Mouse (Mus musculus) limb, embryonic 14.5 days (tissue): Measurements from ENCODE around the gene Hirip3. TPM values are rescaled to one million over a fixed set of nuclear protein-coding genes. Genes with fewer than 3 reads are reported as not detected.
"Not testable (repeated sequence)": the region's sequence is repeated elsewhere in the genome, so short reads cannot be mapped to it uniquely, and the experiment has no call there.

Experiments
- ATAC-seq: fragments of 200-750 bp; cut with Nextera tagmentation; 2 replicates; pipeline ENCODE4 v1.8.0; 2017; ENCODE audit warnings: low read depth, moderate number of reproducible peaks, moderate TSS enrichment; ENCODE audit not compliant: low FRiP score
- DNase-seq: peaks from one replicate; pipeline ENCODE4 v3.0.0-alpha.2; 2015; ENCODE audit warnings: low spot score
- H3K27ac ChIP-seq: fragments of 300-500 bp; sonication (generic); replicated peaks from 2 replicates; pipeline ENCODE4 v1.5.1; 2014; ENCODE audit warnings: low read depth, mild to moderate bottlenecking, low read length, moderate library complexity, mixed read lengths
- H3K27me3 ChIP-seq: fragments of 300-500 bp; sonication (generic); 2 replicates; pipeline ENCODE4 v1.6.1; 2014; ENCODE audit warnings: low read length, mixed read lengths; ENCODE audit not compliant: control insufficient read depth, insufficient read depth
- H3K36me3 ChIP-seq: fragments of 300-500 bp; sonication (generic); 2 replicates; pipeline ENCODE4 v1.6.1; 2014; ENCODE audit warnings: mild to moderate bottlenecking, low read length, moderate library complexity, mixed read lengths; ENCODE audit not compliant: control insufficient read depth, insufficient read depth
- H3K4me1 ChIP-seq: fragments of 300-500 bp; sonication (generic); 2 replicates; pipeline ENCODE4 v1.6.1; 2014; ENCODE audit warnings: antibody characterized with exemption, low read length, mixed read lengths; ENCODE audit not compliant: control insufficient read depth, insufficient read depth
- H3K4me2 ChIP-seq: fragments of 300-500 bp; sonication (generic); replicated peaks from 2 replicates; pipeline ENCODE4 v1.6.1; 2014; ENCODE audit warnings: low read depth, mild to moderate bottlenecking, low read length, moderate library complexity; ENCODE audit not compliant: severe bottlenecking
- H3K4me3 ChIP-seq: fragments of 300-500 bp; sonication (generic); replicated peaks from 2 replicates; pipeline ENCODE4 v1.5.1; 2014; ENCODE audit warnings: low read length
- H3K9ac ChIP-seq: fragments of 300-500 bp; sonication (generic); 2 replicates; pipeline ENCODE4 v1.6.1; 2014; ENCODE audit warnings: mild to moderate bottlenecking, low read depth, low read length, moderate library complexity; ENCODE audit not compliant: severe bottlenecking
- H3K9me3 ChIP-seq: fragments of 300-500 bp; sonication (generic); 2 replicates; pipeline ENCODE4 v1.6.1; 2016; ENCODE audit warnings: low read length; ENCODE audit not compliant: control insufficient read depth
- POLR2A ChIP-seq: fragments of 200-500 bp; IDR thresholded peaks from 2 replicates; pipeline ENCODE4 v1.8.0; 2012; ENCODE audit warnings: inconsistent platforms, mild to moderate bottlenecking, moderate library complexity, borderline replicate concordance; ENCODE audit not compliant: insufficient read depth, insufficient read length; ENCODE audit errors: extremely low read depth
- WGBS: fragments of 180-500 bp; shearing (Covaris S2); extraction: QIAGEN DNeasy Blood & Tissue Kit; methylation state at CpG from one replicate; pipeline ENCODE4 v1.1.7; 2014; 5-methylcytosine and 5-hydroxymethylcytosine counted together
- polyA plus RNA-seq, 2 experiments: library from polyadenylated mRNA; depleted of rRNA in 1 of 2; stranded (reverse) in 1 of 2; unstranded in 1 of 2; fragments of >200 nt; fragmentation: Nextera tagmentation in 1 of 2; extraction: Ambion mirVana in 1 of 2; gene quantifications; 2 replicates each; pipeline versions ENCODE4 v1.2.1 to v1.2.3; 2012 to 2014

Hirip3 gene
- polyA plus RNA-seq, 2 experiments = 16.1 to 120 TPM

DNA sequence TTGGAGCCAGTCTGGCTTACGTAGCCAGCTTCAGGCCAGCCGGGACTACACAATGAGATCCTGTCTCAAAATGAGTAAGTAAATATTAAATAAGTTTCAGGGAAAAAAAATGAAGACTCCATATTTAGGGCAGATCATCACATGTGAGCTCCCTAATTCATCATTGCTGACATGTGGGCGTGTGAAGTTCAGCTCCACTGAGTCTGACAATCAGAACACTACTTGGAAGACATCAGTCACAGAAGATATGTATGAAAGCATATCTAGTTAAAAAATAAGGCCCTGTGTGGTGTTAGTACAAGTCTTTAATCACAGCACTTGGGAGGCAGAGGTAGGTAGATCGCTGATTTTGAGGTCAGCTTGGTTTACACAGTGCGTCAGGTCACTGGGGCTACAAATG lies 25.5 kb downstream of the Hirip3 start:
- DNase-seq = no peak
- no peaks in the 10 kb centered on the region for H3K27me3 ChIP-seq
- H3K4me3 ChIP-seq = no peak overlapping the region
- no peak for TF ChIP-seq POLR2A
- no peak overlapping the region for H3K9ac ChIP-seq
- peaks cover 5% of the 10 kb centered on the region; the same call in 1 of the 2 replicates for H3K36me3 ChIP-seq
- H3K4me2 ChIP-seq = no peak overlapping the region
- H3K4me1 ChIP-seq = peaks cover 14% of the 10 kb centered on the region
- no peak overlapping the region for H3K27ac ChIP-seq
- WGBS = 84% methylated on average over 5 of the region's 5 CpGs
- no peak for ATAC-seq
- no peaks in the 10 kb centered on the region for H3K9me3 ChIP-seq

- H3K9ac ChIP-seq = no peak overlapping the region
- no peak overlapping the region for H3K4me3 ChIP-seq
- no peaks in the 10 kb centered on the region for H3K4me1 ChIP-seq
- DNase-seq = no peak
- TF ChIP-seq POLR2A = no peak
- peaks cover 5% of the 10 kb centered on the region; the same call in 1 of the 2 replicates for H3K36me3 ChIP-seq
- H3K4me2 ChIP-seq = no peak overlapping the region
- no peak for ATAC-seq
- no peaks in the 10 kb centered on the region for H3K9me3 ChIP-seq
- H3K27me3 ChIP-seq = no peaks in the 10 kb centered on the region
- H3K27ac ChIP-seq = no peak overlapping the region
- 46% methylated on average over 7 of the region's 7 CpGs for WGBS
Observed at GRCm38 (mm10) chr7:126888852-126889251, 27.1 kb downstream of the Hirip3 start.

DNA sequence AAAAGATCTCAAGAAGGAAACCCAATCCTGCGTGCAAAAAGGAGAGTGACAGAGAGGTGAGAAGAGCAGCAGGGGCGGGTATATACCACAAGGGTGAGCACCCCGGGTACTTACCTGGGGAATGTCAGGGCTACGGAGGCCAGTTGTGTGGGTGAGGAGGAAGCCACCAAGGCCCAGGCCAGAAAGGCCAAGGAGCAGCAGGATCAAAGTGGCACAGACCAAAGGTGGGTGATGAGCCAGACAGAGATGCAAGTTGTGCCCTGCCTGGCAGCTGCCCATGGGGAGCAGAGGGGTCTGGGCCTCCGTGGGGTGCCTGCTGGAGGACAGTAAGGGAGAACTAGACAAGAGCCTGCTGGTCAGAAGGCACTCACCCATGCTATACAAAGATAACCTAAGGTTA lies 35.1 kb downstream of the Hirip3 start:
- DNase-seq (no peak), ATAC-seq (no peak)
- Histone ChIP-seq H3K27me3 (no peaks in the 10 kb centered on the region), H3K9me3 (no peaks in the 10 kb centered on the region), H3K4me2 (no peak overlapping the region), H3K36me3 (no peaks in the 10 kb centered on the region), H3K4me1 (peaks cover 11% of the 10 kb centered on the region), H3K9ac (no peak overlapping the region), H3K27ac (no peak overlapping the region), H3K4me3 (no peak overlapping the region)
- TF ChIP-seq POLR2A = no peak
- WGBS = 90% methylated on average over 5 of the region's 5 CpGs

- Histone ChIP-seq H3K4me1 (peaks cover 11% of the 10 kb centered on the region), H3K27me3 (no peaks in the 10 kb centered on the region), H3K27ac (peak overlapping the region; percentile 45), H3K4me2 (peak overlapping the region; percentile 68), H3K4me3 (peak overlapping the region; percentile 57), H3K9ac (peak overlapping the region; percentile 67), H3K36me3 (no peaks in the 10 kb centered on the region), H3K9me3 (no peaks in the 10 kb centered on the region)
- WGBS = 22% methylated on average over 16 of the region's 16 CpGs
- ATAC-seq (peak; percentile 76), DNase-seq (no peak)
- no peak for TF ChIP-seq POLR2A
Observed at GRCm38 (mm10) chr7:126897390-126898101, 35.8 kb downstream of the Hirip3 start.

DNA sequence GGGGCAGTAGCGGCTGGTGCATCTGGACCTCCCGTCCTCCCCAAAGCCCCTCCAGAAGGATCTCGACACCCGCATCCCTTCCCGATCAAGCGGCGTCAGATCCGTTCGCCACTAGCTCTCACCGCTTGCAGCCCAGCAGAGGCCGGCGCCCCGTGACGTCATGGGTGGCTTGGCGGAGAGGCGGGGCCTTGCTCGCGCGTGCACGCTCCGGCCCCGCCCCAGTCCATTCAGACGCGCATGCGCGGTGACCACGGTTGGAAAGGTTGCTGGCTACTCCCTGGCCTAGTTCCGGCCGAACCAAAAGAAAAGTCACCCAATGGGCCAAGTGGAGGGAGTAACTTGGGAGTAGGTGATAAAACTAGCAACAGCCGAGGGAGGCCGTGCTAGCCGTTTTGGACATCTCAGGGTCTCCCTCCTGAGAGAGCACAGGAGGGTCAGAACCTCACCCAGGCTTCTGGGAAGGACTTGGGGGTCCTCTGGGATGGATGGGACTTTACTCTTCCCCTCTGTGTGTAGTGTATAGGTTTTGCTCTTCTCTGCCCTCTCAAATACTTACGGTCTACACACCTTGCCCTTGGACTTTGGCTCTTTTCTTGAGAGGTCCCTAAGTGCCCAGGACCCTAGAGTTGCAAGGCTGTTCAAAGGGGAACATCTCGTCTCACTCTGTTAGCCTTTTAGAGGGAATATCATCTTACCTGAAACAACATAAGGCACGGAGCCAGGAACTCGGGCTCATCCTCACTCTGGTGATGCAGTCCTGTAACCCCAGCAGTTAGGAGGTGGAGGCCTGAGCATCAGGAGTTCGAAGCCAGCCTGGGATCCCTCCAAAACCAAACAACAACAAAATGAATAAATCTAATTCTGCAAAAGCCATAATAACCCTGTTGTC lies 36.6 kb downstream of the Hirip3 start:
- peak; percentile 70; the same call in 1 of the 2 replicates for TF ChIP-seq POLR2A
- peaks cover 11% of the 10 kb centered on the region for H3K4me1 ChIP-seq
- no peaks in the 10 kb centered on the region for H3K9me3 ChIP-seq
- DNase-seq = peak; percentile 91
- peak overlapping the region; percentile 67 for H3K9ac ChIP-seq
- H3K36me3 ChIP-seq = no peaks in the 10 kb centered on the region
- no peaks in the 10 kb centered on the region for H3K27me3 ChIP-seq
- H3K27ac ChIP-seq = peak overlapping the region; percentile 45
- peak; percentile 97 for ATAC-seq
- 13% methylated on average over 32 of the region's 37 CpGs for WGBS
- peak overlapping the region; percentile 57 for H3K4me3 ChIP-seq
- H3K4me2 ChIP-seq = peak overlapping the region; percentile 68

- not testable (repeated sequence) for H3K4me2 ChIP-seq, ATAC-seq, H3K4me3 ChIP-seq, H3K27me3 ChIP-seq, H3K36me3 ChIP-seq, DNase-seq, H3K27ac ChIP-seq, H3K9ac ChIP-seq, H3K9me3 ChIP-seq
- WGBS = 94% methylated on average over 6 of the region's 9 CpGs
- peaks cover 11% of the 10 kb centered on the region for H3K4me1 ChIP-seq
Observed at GRCm38 (mm10) chr7:126899781-126900180, 38.0 kb downstream of the Hirip3 start.
